ENCODE assay signal across 17 mouse cellular contexts in the genomic region with DNA sequence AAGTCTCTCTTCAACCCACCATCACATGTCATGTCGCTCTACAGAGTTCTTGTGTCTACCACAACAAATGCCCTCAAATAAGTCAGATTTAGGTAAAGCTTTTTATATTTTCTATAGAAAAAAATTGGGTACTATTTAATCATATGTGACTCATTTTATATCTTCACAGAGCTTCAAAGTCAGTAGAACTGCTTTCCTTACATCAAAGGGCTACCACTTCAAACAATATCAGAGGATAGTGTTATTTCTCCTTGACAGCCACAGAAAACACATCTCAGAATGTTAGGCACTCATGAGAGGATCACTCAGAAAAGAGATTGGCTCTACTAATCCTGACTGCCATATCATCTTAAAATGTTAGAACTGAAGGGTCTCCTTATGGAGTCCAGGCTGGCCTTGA. TPM values are rescaled to one million over a fixed set of nuclear protein-coding genes. Genes with fewer than 3 reads are reported as not detected.
DNase-seq lines count a peak whose midpoint lies in the region; ATAC-seq and TF ChIP-seq lines count a peak whose summit lies in the region.
"Had no signal": no experiment of that assay in that cellular context is flagged by ENCODE, and none has a peak within 500 bp of the region (broad histone marks: within the 10 kb centered on the region; RNA-seq: fewer than 3 reads in every experiment).

No protein-coding gene starts in this region.

- H3K27me3 ChIP-seq in erythroblast, embryonic 14.5 days (ENCODE audit: control insufficient read depth) = no peaks in the 10 kb centered on the region
- no peaks in the 10 kb centered on the region for H3K27me3 ChIP-seq in stomach, embryonic 16.5 days (ENCODE audit: control insufficient read depth, insufficient read depth, low read length)
- H3K27me3 ChIP-seq in stomach, postnatal 0 days (ENCODE audit: control insufficient read depth, insufficient read depth, low read length) = no peaks in the 10 kb centered on the region
- no peaks in the 10 kb centered on the region for H3K27me3 ChIP-seq in liver, embryonic 13.5 days
- H3K27me3 ChIP-seq: embryonic facial prominence, embryonic 15.5 days; forebrain, embryonic 12.5 days; neural tube, embryonic 15.5 days; stomach, embryonic 15.5 days had no signal

- TF ChIP-seq EP300 in stomach, postnatal 0 days (optimal IDR thresholded peaks at IDR 0.05) = no peak

- H3K4me2 ChIP-seq in stomach, embryonic 16.5 days (ENCODE audit: low read depth, low read length) = peak overlapping the region; percentile 40; the same call in 1 of the 2 replicates
- H3K4me2 ChIP-seq in stomach, postnatal 0 days (replicated peaks; ENCODE audit: low read depth) = no peak overlapping the region
- H3K4me2 ChIP-seq in liver, embryonic 13.5 days = peak overlapping the region; percentile 66
- H3K4me2 ChIP-seq: embryonic facial prominence, embryonic 15.5 days had no signal

- H3K9me3 ChIP-seq in erythroblast, embryonic 14.5 days (ENCODE audit: control insufficient read depth, low read length) = no peaks in the 10 kb centered on the region
- H3K9me3 ChIP-seq in stomach, embryonic 16.5 days (replicated peaks; ENCODE audit: control insufficient read depth, low read length) = no peaks in the 10 kb centered on the region
- H3K9me3 ChIP-seq in stomach, postnatal 0 days (ENCODE audit: control insufficient read depth, low read length) = no peaks in the 10 kb centered on the region
- no peaks in the 10 kb centered on the region for H3K9me3 ChIP-seq in liver, embryonic 13.5 days (replicated peaks)
- H3K9me3 ChIP-seq: embryonic facial prominence, embryonic 15.5 days; forebrain, embryonic 12.5 days; midbrain, embryonic 10.5 days; neural tube, embryonic 15.5 days; stomach, embryonic 15.5 days had no signal

- no peak for TF ChIP-seq CTCF in stomach, postnatal 0 days (IDR thresholded peaks at IDR 0.05; ENCODE audit: low read depth)

- no peak overlapping the region for H3K27ac ChIP-seq in stomach, embryonic 16.5 days (ENCODE audit: low read length)
- H3K27ac ChIP-seq in stomach, postnatal 0 days (replicated peaks) = no peak overlapping the region
- no peak overlapping the region for H3K27ac ChIP-seq in liver, embryonic 13.5 days
- H3K27ac ChIP-seq: embryonic facial prominence, embryonic 15.5 days; forebrain, embryonic 12.5 days; midbrain, embryonic 10.5 days; neural tube, embryonic 15.5 days; stomach, embryonic 15.5 days had no signal

- no peak for ATAC-seq in erythroblast, adult 5-6 weeks (replicated peaks; ENCODE audit: low FRiP score, poor library complexity, severe bottlenecking)
- no peak for ATAC-seq in stomach, embryonic 16.5 days (ENCODE audit: insufficient read depth, low FRiP score)
- ATAC-seq in stomach, postnatal 0 days (ENCODE audit: low FRiP score, low TSS enrichment) = no peak
- ATAC-seq in liver, embryonic 13.5 days (ENCODE audit: low read depth) = no peak

- H3K9ac ChIP-seq in stomach, embryonic 16.5 days (ENCODE audit: low read length) = no peak overlapping the region
- no peak overlapping the region for H3K9ac ChIP-seq in stomach, postnatal 0 days (ENCODE audit: low read length)
- peak overlapping the region; percentile 18; the same call in 1 of the 2 replicates for H3K9ac ChIP-seq in liver, embryonic 13.5 days
- H3K9ac ChIP-seq: embryonic facial prominence, embryonic 15.5 days; forebrain, embryonic 12.5 days; lung, embryonic 14.5 days; neural tube, embryonic 15.5 days; stomach, embryonic 15.5 days had no signal

- peaks cover 35% of the 10 kb centered on the region for H3K4me1 ChIP-seq in erythroblast, embryonic 14.5 days (ENCODE audit: control insufficient read depth)
- H3K4me1 ChIP-seq in stomach, embryonic 16.5 days (ENCODE audit: control insufficient read depth, insufficient read depth, low read length) = peaks cover 7% of the 10 kb centered on the region
- H3K4me1 ChIP-seq in stomach, postnatal 0 days (replicated peaks; ENCODE audit: control insufficient read depth, insufficient read depth) = no peaks in the 10 kb centered on the region
- H3K4me1 ChIP-seq in liver, embryonic 13.5 days (replicated peaks) = peaks cover 26% of the 10 kb centered on the region

- DNase-seq in stomach, postnatal 0 days (ENCODE audit: low spot score) = no peak
- DNase-seq in liver, embryonic 13.5 days = no peak
- no peak for DNase-seq in right cerebral cortex, postnatal 25 days
- DNase-seq in ovary, postnatal 10 days (ENCODE audit: low spot score) = no peak
- DNase-seq in ovary, postnatal 36 days (ENCODE audit: low spot score) = no peak
- DNase-seq: adrenal gland, adult 2 months; cerebellum, adult 9-11 months; gastrocnemius, postnatal 25 days; lung, embryonic 14.5 days had no signal

- peak overlapping the region; percentile 70 for H3K4me3 ChIP-seq in erythroblast, embryonic 14.5 days (replicated peaks)
- no peak overlapping the region for H3K4me3 ChIP-seq in stomach, embryonic 16.5 days (replicated peaks; ENCODE audit: low read length)
- no peak overlapping the region for H3K4me3 ChIP-seq in stomach, postnatal 0 days (ENCODE audit: low read depth, low read length)
- H3K4me3 ChIP-seq in liver, embryonic 13.5 days (replicated peaks) = peak overlapping the region; percentile 37
- H3K4me3 ChIP-seq: embryonic facial prominence, embryonic 15.5 days; neural tube, embryonic 15.5 days; stomach, embryonic 15.5 days had no signal

- 91% methylated on average over 1 of the region's 1 CpGs for WGBS in stomach, embryonic 16.5 days
- WGBS in stomach, postnatal 0 days = 96% methylated on average over 1 of the region's 1 CpGs
- 88% methylated on average over 1 of the region's 1 CpGs for WGBS in liver, embryonic 13.5 days (ENCODE audit: insufficient replicate concordance)

- H3K36me3 ChIP-seq in erythroblast, embryonic 14.5 days (ENCODE audit: control insufficient read depth) = peaks cover 28% of the 10 kb centered on the region
- H3K36me3 ChIP-seq in stomach, embryonic 16.5 days (ENCODE audit: control insufficient read depth, insufficient read depth, low read length) = no peaks in the 10 kb centered on the region; the same call in 1 of the 2 replicates
- no peaks in the 10 kb centered on the region; the same call in 1 of the 2 replicates for H3K36me3 ChIP-seq in stomach, postnatal 0 days (ENCODE audit: control insufficient read depth, insufficient read depth, low read length)
- peaks cover 10% of the 10 kb centered on the region; the same call in 1 of the 2 replicates for H3K36me3 ChIP-seq in liver, embryonic 13.5 days
- H3K36me3 ChIP-seq: embryonic facial prominence, embryonic 15.5 days; forebrain, embryonic 12.5 days; neural tube, embryonic 15.5 days; stomach, embryonic 15.5 days had no signal

RNA-seq across cellular contexts. Expression of a gene that starts 1.8 kb away (rescaled TPM):
- polyA plus RNA-seq in erythroblast, embryonic 14.5 days (2012) = 0.71 and 0.87 TPM in 2 replicates
- 27.9 and 35.1 TPM in 2 replicates for total RNA-seq in erythroblast, adult 5-6 weeks (2015; ENCODE audit: low replicate concordance)
- 22.0 and 30.4 TPM in 2 replicates for total RNA-seq in erythroblast, adult 5-6 weeks (2017; ENCODE audit: low replicate concordance)
- polyA plus RNA-seq in stomach, embryonic 16.5 days (2015; fragmentation: Nextera tagmentation; extraction: Ambion mirVana) = 36.1 and 44.5 TPM in 2 replicates
- 38.0 and 39.2 TPM in 2 replicates for polyA plus RNA-seq in stomach, postnatal 0 days (2015; fragmentation: Nextera tagmentation; extraction: Ambion mirVana)
- 24.9 and 29.3 TPM in 2 replicates for polyA plus RNA-seq in liver, embryonic 13.5 days (2015; fragmentation: Nextera tagmentation; extraction: Ambion mirVana)

RNA-seq across cellular contexts. Expression of a gene that starts 59.2 kb away (rescaled TPM):
- polyA plus RNA-seq in erythroblast, embryonic 14.5 days (2012) = 0.98 and 1.2 TPM in 2 replicates
- total RNA-seq in erythroblast, adult 5-6 weeks (2015; ENCODE audit: low replicate concordance) = 10.9 and 13.3 TPM in 2 replicates
- total RNA-seq in erythroblast, adult 5-6 weeks (2017; ENCODE audit: low replicate concordance) = 21.0 and 26.6 TPM in 2 replicates
- polyA plus RNA-seq in stomach, embryonic 16.5 days (2015; fragmentation: Nextera tagmentation; extraction: Ambion mirVana) = 6.0 and 6.4 TPM in 2 replicates
- polyA plus RNA-seq in stomach, postnatal 0 days (2015; fragmentation: Nextera tagmentation; extraction: Ambion mirVana) = 6.3 and 6.4 TPM in 2 replicates
- 15.6 and 16.2 TPM in 2 replicates for polyA plus RNA-seq in liver, embryonic 13.5 days (2015; fragmentation: Nextera tagmentation; extraction: Ambion mirVana)

Comparison
In these comparisons a context has a peak if more than half of its experiments do, and no peak if none do; other contexts are left out.
1. H3K4me3 ChIP-seq: peak in erythroblast, embryonic 14.5 days (single experiment) and liver, embryonic 13.5 days (single experiment); none in stomach, embryonic 16.5 days (single experiment) and stomach, postnatal 0 days (single experiment).
2. RNA of a gene that starts 1.8 kb away (polyA plus RNA-seq): 36.1 to 44.5 TPM in stomach, embryonic 16.5 days, 38.0 to 39.2 TPM in stomach, postnatal 0 days and 24.9 to 29.3 TPM in liver, embryonic 13.5 days; 0.71 to 0.87 TPM in erythroblast, embryonic 14.5 days; every median in the first group is over 10 times any median in the second.